Mouse (Mus musculus): Measurements from ENCODE around the gene Cfap126.
"Not testable (repeated sequence)": the region's sequence is repeated elsewhere in the genome, so short reads cannot be mapped to it uniquely, and the experiment has no call there.

DNA sequence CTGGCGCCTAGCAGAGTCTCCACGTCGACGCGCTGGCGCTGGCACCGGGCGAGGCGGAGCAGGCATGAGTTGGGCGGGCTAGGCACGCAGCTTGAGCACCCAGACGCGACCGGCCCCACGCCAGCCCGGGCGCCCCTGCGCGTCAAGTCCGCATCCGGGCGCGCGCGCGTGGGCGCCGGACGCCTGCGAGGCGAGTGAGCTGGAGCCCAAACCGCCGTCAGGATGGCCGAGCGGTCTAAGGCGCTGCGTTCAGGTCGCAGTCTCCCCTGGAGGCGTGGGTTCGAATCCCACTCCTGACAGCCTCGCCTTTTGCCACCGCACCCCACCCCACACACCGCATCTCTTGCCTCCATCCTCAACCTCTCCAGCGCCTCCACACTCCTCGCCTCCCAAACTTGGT is 48.0 kb upstream of the Cfap126 start:
- not testable (repeated sequence) for TF ChIP-seq CTCF (IDR thresholded peaks at IDR 0.05; ENCODE audit: borderline replicate concordance, insufficient read depth, low read length); POLR2A (IDR thresholded peaks at IDR 0.05; ENCODE audit: low read depth, low read length)
